24 mouse cellular contexts compared by ENCODE assay signal in the genomic region with DNA sequence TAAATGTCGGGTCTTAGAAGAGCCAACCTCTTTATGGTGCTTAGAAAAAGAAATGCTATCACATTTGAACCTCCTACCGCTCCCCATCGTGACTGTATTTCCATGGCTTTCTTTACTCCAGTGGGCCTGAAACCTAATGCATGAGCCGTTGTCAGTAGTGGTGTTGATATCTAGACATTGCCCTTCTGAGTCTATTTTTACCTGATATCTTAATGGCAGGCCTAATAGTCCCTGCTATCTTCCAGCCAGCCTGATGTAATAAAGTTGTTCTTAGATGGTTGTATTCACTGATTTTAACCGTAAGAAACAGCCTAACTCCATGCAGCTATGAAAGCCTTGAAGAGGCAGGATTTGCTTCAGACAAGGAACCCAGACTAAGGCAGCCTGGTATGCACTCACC.
DNase-seq lines count a peak whose midpoint lies in the region; ATAC-seq and TF ChIP-seq lines count a peak whose summit lies in the region.
"Had no signal": no experiment of that assay in that cellular context is flagged by ENCODE, and none has a peak within 500 bp of the region (broad histone marks: within the 10 kb centered on the region; RNA-seq: fewer than 3 reads in every experiment).

No protein-coding gene starts in this region.

- intact Hi-C loops in heart, adult 2 months (cut with DNase I) = no loop called here
- intact Hi-C loops in heart, postnatal 10 days (cut with DNase I) = no loop called here

- TF ChIP-seq CTCF in heart, adult 2 months (IDR thresholded peaks at IDR 0.05) = no peak
- no peak for TF ChIP-seq CTCF in cortical plate, adult 2 months (IDR thresholded peaks at IDR 0.05; ENCODE audit: extremely low read depth, insufficient read depth, low read length)

- H3K4me3 ChIP-seq in heart, adult 2 months = no peak overlapping the region
- no peak overlapping the region for H3K4me3 ChIP-seq in heart, embryonic 15.5 days
- H3K4me3 ChIP-seq in cortical plate, adult 2 months (ENCODE audit: insufficient read depth, low read length) = no peak overlapping the region
- H3K4me3 ChIP-seq in intestine, embryonic 16.5 days (ENCODE audit: low read length) = no peak overlapping the region
- H3K4me3 ChIP-seq: embryonic facial prominence, embryonic 12.5 days; forebrain, embryonic 13.5 days; gastrocnemius, adult 2 months; hindbrain, embryonic 12.5 days; liver, embryonic 12.5 days; midbrain, embryonic 12.5 days had no signal

- no peaks in the 10 kb centered on the region for H3K27me3 ChIP-seq in heart, adult 2 months (ENCODE audit: control insufficient read depth, insufficient read depth, low read length)
- no peaks in the 10 kb centered on the region for H3K27me3 ChIP-seq in heart, embryonic 15.5 days
- no peaks in the 10 kb centered on the region for H3K27me3 ChIP-seq in intestine, embryonic 16.5 days (replicated peaks; ENCODE audit: control insufficient read depth, insufficient read depth, low read length)
- H3K27me3 ChIP-seq: embryonic facial prominence, embryonic 12.5 days; forebrain, embryonic 13.5 days; hindbrain, embryonic 12.5 days; liver, embryonic 12.5 days; midbrain, embryonic 12.5 days; Patski had no signal

- H3K79me2 ChIP-seq in heart, adult 2 months (replicated peaks; ENCODE audit: control insufficient read depth, insufficient read depth, low read length) = no peaks in the 10 kb centered on the region

- peaks cover 7% of the 10 kb centered on the region for H3K36me3 ChIP-seq in heart, adult 2 months (ENCODE audit: control insufficient read depth, insufficient read depth, low read length)
- H3K36me3 ChIP-seq in heart, embryonic 15.5 days = no peaks in the 10 kb centered on the region
- no peaks in the 10 kb centered on the region for H3K36me3 ChIP-seq in intestine, embryonic 16.5 days (ENCODE audit: control insufficient read depth, insufficient read depth, low read length)
- H3K36me3 ChIP-seq: embryonic facial prominence, embryonic 12.5 days; hindbrain, embryonic 12.5 days; liver, embryonic 12.5 days had no signal

- peak overlapping the region; percentile 75 for H3K27ac ChIP-seq in heart, adult 2 months
- H3K27ac ChIP-seq in heart, embryonic 15.5 days = peak overlapping the region; percentile 91
- peak overlapping the region; percentile 59 for H3K27ac ChIP-seq in cortical plate, adult 2 months (ENCODE audit: insufficient read depth, low read length)
- peak overlapping the region; percentile 7; the same call in 1 of the 2 replicates for H3K27ac ChIP-seq in intestine, embryonic 16.5 days (ENCODE audit: low read length)
- H3K27ac ChIP-seq: embryonic facial prominence, embryonic 12.5 days; forebrain, embryonic 13.5 days; gastrocnemius, adult 2 months; hindbrain, embryonic 12.5 days; liver, embryonic 12.5 days; midbrain, embryonic 12.5 days; stomach, postnatal 0 days had no signal

- H3K9ac ChIP-seq in heart, adult 2 months (ENCODE audit: low read depth, low read length) = peak overlapping the region; percentile 31; the same call in 1 of the 2 replicates
- no peak overlapping the region for H3K9ac ChIP-seq in heart, embryonic 15.5 days
- no peak overlapping the region for H3K9ac ChIP-seq in intestine, embryonic 16.5 days (ENCODE audit: low read depth, low read length)
- H3K9ac ChIP-seq: embryonic facial prominence, embryonic 12.5 days; forebrain, embryonic 13.5 days; hindbrain, embryonic 12.5 days; liver, embryonic 12.5 days; midbrain, embryonic 12.5 days had no signal

- H3K9me3 ChIP-seq in heart, embryonic 15.5 days (replicated peaks) = no peaks in the 10 kb centered on the region
- no peaks in the 10 kb centered on the region for H3K9me3 ChIP-seq in intestine, embryonic 16.5 days (ENCODE audit: control insufficient read depth, low read length)
- H3K9me3 ChIP-seq: embryonic facial prominence, embryonic 12.5 days; forebrain, embryonic 13.5 days; hindbrain, embryonic 12.5 days; liver, embryonic 12.5 days; midbrain, embryonic 12.5 days had no signal

- 37% methylated on average over 5 of the region's 5 CpGs for whole genome bisulfite sequencing in heart, adult 2 months
- WGBS in heart, embryonic 15.5 days = 33% methylated on average over 5 of the region's 5 CpGs
- WGBS in intestine, embryonic 16.5 days = 61% methylated on average over 5 of the region's 5 CpGs

- TF ChIP-seq POLR2A in heart, adult 2 months (IDR thresholded peaks at IDR 0.05; ENCODE audit: insufficient read depth, low read depth, low read length) = no peak
- TF ChIP-seq POLR2A in cortical plate, adult 2 months (IDR thresholded peaks at IDR 0.05; ENCODE audit: extremely low read depth, insufficient read depth, low read length) = no peak

- no peak for TF ChIP-seq EP300 in heart, adult 2 months (IDR thresholded peaks at IDR 0.05; ENCODE audit: insufficient read depth, low read depth, low read length)

- peak; percentile 72 for ATAC-seq in heart, embryonic 15.5 days (replicated peaks; ENCODE audit: insufficient number of reproducible peaks, insufficient read depth, low FRiP score, low read depth)
- ATAC-seq in intestine, embryonic 16.5 days = peak; percentile 80
- ATAC-seq in CD4-positive, CD25-positive, alpha-beta regulatory T cell, adult 4 months = no peak
- ATAC-seq: forebrain, embryonic 13.5 days; liver, embryonic 12.5 days; Patski had no signal

- peak overlapping the region; percentile 22 for H3K4me2 ChIP-seq in heart, embryonic 15.5 days
- H3K4me2 ChIP-seq in intestine, embryonic 16.5 days (ENCODE audit: low read depth, low read length) = no peak overlapping the region
- H3K4me2 ChIP-seq: embryonic facial prominence, embryonic 12.5 days; forebrain, embryonic 13.5 days; hindbrain, embryonic 12.5 days; liver, embryonic 12.5 days; midbrain, embryonic 12.5 days had no signal

- peaks cover 5% of the 10 kb centered on the region; the same call in 1 of the 2 replicates for H3K4me1 ChIP-seq in heart, adult 2 months (ENCODE audit: control insufficient read depth, insufficient read depth, low read length)
- peaks cover 26% of the 10 kb centered on the region for H3K4me1 ChIP-seq in heart, embryonic 15.5 days (replicated peaks)
- H3K4me1 ChIP-seq in cortical plate, adult 2 months (ENCODE audit: control insufficient read depth, insufficient read depth, low read length) = peaks cover 1% of the 10 kb centered on the region; the same call in 1 of the 2 replicates
- H3K4me1 ChIP-seq in intestine, embryonic 16.5 days (ENCODE audit: control insufficient read depth, insufficient read depth, low read length) = peaks cover 4% of the 10 kb centered on the region; the same call in 1 of the 2 replicates
- H3K4me1 ChIP-seq: liver, embryonic 12.5 days had no signal

- no peak for DNase-seq in heart, adult 2 months
- DNase-seq in heart, postnatal 10 days = no peak
- DNase-seq in heart, postnatal 4 days = no peak
- no peak for DNase-seq in spleen, postnatal 14 days (ENCODE audit: low spot score in 2 of 2)
- DNase-seq: adrenal gland, postnatal 36 days; cerebellum, adult 9-10 months; gastrocnemius, adult 2 months; kidney, adult 9 months; kidney, postnatal 25 days; lung, adult 18-20 months; lung, postnatal 10 days; thymus, adult 2 months; thymus, postnatal 4 days had no signal

Comparison
In these comparisons a context has a peak if more than half of its experiments do, and no peak if none do; other contexts are left out.
1. H3K27ac ChIP-seq: peak in every context shown above with its lines; median percentile 91 in heart, embryonic 15.5 days; 75 in heart, adult 2 months; 59 in cortical plate, adult 2 months; 7 in intestine, embryonic 16.5 days.